Mouse (Mus musculus) mouse embryonic stem cell (cell line): ENCODE data around the gene 1700056E22Rik.

Experiments
- in situ Hi-C, 2 experiments: fragments of 300-500 bp; cut with MboI; formaldehyde crosslinking; loops; 1 replicate in 1 of 2; 3 replicates in 1 of 2; pipeline ENCODE4 v1.14.3; 2019 to 2020; ENCODE audit warnings: low sequenced_read_pairs in 2 of 2, low pct_unique_long_range_greater_than_20kb in 1 of 2, mixed read lengths in 1 of 2; ENCODE audit not compliant: unreplicated experiment in 1 of 2

1700056E22Rik gene

GRCm38 (mm10) chr1:184034011-184034557 is at the start of gene 1700056E22Rik:
Gene 1700056E22Rik, minus strand, starts transcription at chr1:184034301.
- in situ Hi-C loops = no loop called here

GRCm38 (mm10) chr1:184083166-184083565 is 49.1 kb upstream of the 1700056E22Rik start:
- in situ Hi-C loops = no loop called here

GRCm38 (mm10) chr1:184082661-184083060 is 48.6 kb upstream of the 1700056E22Rik start:
- in situ Hi-C loops = no loop called here

GRCm38 (mm10) chr1:184079304-184079703 is 45.2 kb upstream of the 1700056E22Rik start:
- in situ Hi-C loops = no loop called here

GRCm38 (mm10) chr1:184076756-184077155 is 42.7 kb upstream of the 1700056E22Rik start:
- in situ Hi-C loops = no loop called here

GRCm38 (mm10) chr1:184076065-184076464 is 42.0 kb upstream of the 1700056E22Rik start:
- in situ Hi-C loops = no loop called here

- in situ Hi-C loops = no loop called here
Measured at GRCm38 (mm10) chr1:184068971-184069370, 34.9 kb upstream of the 1700056E22Rik start.

GRCm38 (mm10) chr1:184067704-184068558 is 33.8 kb upstream of the 1700056E22Rik start:
- in situ Hi-C loops = no loop called here

- in situ Hi-C loops = no loop called here
Measured at GRCm38 (mm10) chr1:184066460-184067287, 32.6 kb upstream of the 1700056E22Rik start.

- in situ Hi-C loops = no loop called here
Measured at GRCm38 (mm10) chr1:184065589-184066361, 31.7 kb upstream of the 1700056E22Rik start.

- in situ Hi-C loops = no loop called here
Measured at GRCm38 (mm10) chr1:184064306-184064705, 30.2 kb upstream of the 1700056E22Rik start.

GRCm38 (mm10) chr1:184061901-184062300 is 27.8 kb upstream of the 1700056E22Rik start:
- in situ Hi-C loops = no loop called here

- in situ Hi-C loops = no loop called here
Measured at GRCm38 (mm10) chr1:184060828-184061734, 27.0 kb upstream of the 1700056E22Rik start.

GRCm38 (mm10) chr1:184060381-184060780 is 26.3 kb upstream of the 1700056E22Rik start:
- in situ Hi-C loops = no loop called here

GRCm38 (mm10) chr1:184059814-184060213 is 25.7 kb upstream of the 1700056E22Rik start:
- in situ Hi-C loops = no loop called here

GRCm38 (mm10) chr1:184058206-184058605 is 24.1 kb upstream of the 1700056E22Rik start:
- in situ Hi-C loops = no loop called here

- in situ Hi-C loops = no loop called here
Measured at GRCm38 (mm10) chr1:184054176-184054575, 20.1 kb upstream of the 1700056E22Rik start.
